Mouse (Mus musculus) olfactory bulb, adult 2 months (tissue): ENCODE measurements around the gene Hjurp. TPM values are rescaled to one million over a fixed set of nuclear protein-coding genes. Genes with fewer than 3 reads are reported as not detected.

Experiments used
- H3K27ac ChIP-seq: fragments of 200-500 bp; 2 replicates; pipeline ENCODE4 v1.5.1; 2012; ENCODE audit warnings: low read depth, low read length; ENCODE audit not compliant: insufficient read depth
- H3K4me1 ChIP-seq: fragments of 200-500 bp; 2 replicates; pipeline ENCODE4 v1.6.1; 2012; ENCODE audit warnings: low read length; ENCODE audit not compliant: control insufficient read depth, insufficient read depth
- H3K4me3 ChIP-seq: fragments of 200-500 bp; 2 replicates; pipeline ENCODE4 v1.5.1; 2012; ENCODE audit warnings: mild to moderate bottlenecking, low read depth, low read length, moderate library complexity; ENCODE audit not compliant: insufficient read depth
- CTCF ChIP-seq: fragments of 200-500 bp; IDR thresholded peaks from 2 replicates; pipeline ENCODE4 v1.5.1; 2012; ENCODE audit warnings: low read depth, mild to moderate bottlenecking, low read length, moderate library complexity; ENCODE audit not compliant: insufficient read depth
- POLR2A ChIP-seq: fragments of 200-500 bp; IDR thresholded peaks from 2 replicates; pipeline ENCODE4 v1.6.1; 2012; ENCODE audit warnings: mild to moderate bottlenecking, low read depth, low read length, moderate library complexity; ENCODE audit not compliant: insufficient read depth
- WGBS: fragments of 180-500 bp; shearing (Covaris S2); methylation state at CpG from one replicate; pipeline ENCODE4 v1.1.7; 2018; 5-methylcytosine and 5-hydroxymethylcytosine counted together
- polyA plus RNA-seq: library from polyadenylated mRNA; stranded (reverse); fragments of >200 nt; gene quantifications from 2 replicates; pipeline ENCODE4 v1.2.4, GENCODE M21; 2012; ENCODE audit warnings: low replicate concordance; ENCODE audit not compliant: missing spikeins, insufficient read depth, insufficient read length

The Hjurp gene
- polyA plus RNA-seq, 1 experiment: 157 TPM

- no peak overlapping the region for H3K27ac ChIP-seq
- H3K4me3 ChIP-seq: no peak overlapping the region
- no peaks in the 10 kb centered on the region for H3K4me1 ChIP-seq
- WGBS: 57% methylated on average over 3 of the region's 3 CpGs
- no peak for TF ChIP-seq CTCF
These were observed 44.6 kb downstream of the Hjurp start for GRCm38 (mm10) chr1:88232664-88233380.

GRCm38 (mm10) chr1:88231803-88232499 lies 45.5 kb downstream of the Hjurp start:
- 64% methylated on average over 7 of the region's 7 CpGs for WGBS
- TF ChIP-seq CTCF (no peak), POLR2A (no peak)
- Histone ChIP-seq H3K4me3 (no peak overlapping the region), H3K4me1 (no peaks in the 10 kb centered on the region), H3K27ac (no peak overlapping the region)

GRCm38 (mm10) chr1:88230981-88231802 lies 46.2 kb downstream of the Hjurp start:
- TF ChIP-seq POLR2A (no peak), CTCF (no peak)
- Histone ChIP-seq H3K4me1 (no peaks in the 10 kb centered on the region), H3K4me3 (no peak overlapping the region), H3K27ac (no peak overlapping the region)
- 77% methylated on average over 6 of the region's 6 CpGs for WGBS

- 74% methylated on average over 7 of the region's 7 CpGs for WGBS
- Histone ChIP-seq H3K4me3 (no peak overlapping the region), H3K4me1 (no peaks in the 10 kb centered on the region), H3K27ac (no peak overlapping the region)
- TF ChIP-seq CTCF: no peak
- TF ChIP-seq POLR2A: no peak
These were observed 47.0 kb downstream of the Hjurp start for GRCm38 (mm10) chr1:88230421-88230820.

GRCm38 (mm10) chr1:88229986-88230385 lies 47.4 kb downstream of the Hjurp start:
- Histone ChIP-seq H3K27ac (no peak overlapping the region), H3K4me3 (no peak overlapping the region), H3K4me1 (no peaks in the 10 kb centered on the region)
- 86% methylated on average over 5 of the region's 5 CpGs for WGBS
- no peak for TF ChIP-seq POLR2A

- Histone ChIP-seq H3K27ac (no peak overlapping the region), H3K4me1 (no peaks in the 10 kb centered on the region), H3K4me3 (no peak overlapping the region)
- 80% methylated on average over 3 of the region's 3 CpGs for WGBS
- TF ChIP-seq POLR2A (no peak), CTCF (no peak)
These were observed 47.9 kb downstream of the Hjurp start for GRCm38 (mm10) chr1:88229566-88229965.

GRCm38 (mm10) chr1:88228121-88228520 lies 49.3 kb downstream of the Hjurp start:
- no peak overlapping the region for H3K27ac ChIP-seq
- TF ChIP-seq CTCF: no peak
- H3K4me3 ChIP-seq: no peak overlapping the region
- no peaks in the 10 kb centered on the region for H3K4me1 ChIP-seq
- WGBS: 74% methylated on average over 7 of the region's 7 CpGs

- Histone ChIP-seq H3K4me3 (no peak overlapping the region), H3K4me1 (no peaks in the 10 kb centered on the region), H3K27ac (no peak overlapping the region)
- TF ChIP-seq POLR2A (no peak), CTCF (no peak)
- 63% methylated on average over 2 of the region's 2 CpGs for WGBS
These were observed 50.0 kb downstream of the Hjurp start for GRCm38 (mm10) chr1:88227482-88227881.
